In genomic region chr2:160619300-160619699, GRCm38 (mm10) we compare ENCODE assay signal across 10 mouse cellular contexts. TPM values are rescaled to one million over a fixed set of nuclear protein-coding genes. Genes with fewer than 3 reads are reported as not detected.
DNase-seq lines count a peak whose midpoint lies in the region; ATAC-seq lines count a peak whose summit lies in the region.
"Had no signal": no experiment of that assay in that cellular context is flagged by ENCODE, and none has a peak within 500 bp of the region (broad histone marks: within the 10 kb centered on the region; RNA-seq: fewer than 3 reads in every experiment).

No protein-coding gene starts in this region.

- no peak overlapping the region for H3K9ac ChIP-seq in lung, embryonic 16.5 days (ENCODE audit: low read length)
- no peak overlapping the region for H3K9ac ChIP-seq in embryonic facial prominence, embryonic 14.5 days (ENCODE audit: low read depth, low read length)
- H3K9ac ChIP-seq in intestine, embryonic 15.5 days, result no peak overlapping the region

- H3K4me3 ChIP-seq in lung, embryonic 16.5 days (ENCODE audit: low read length), result no peak overlapping the region
- H3K4me3 ChIP-seq in embryonic facial prominence, embryonic 14.5 days (ENCODE audit: low read depth, low read length), result no peak overlapping the region
- no peak overlapping the region for H3K4me3 ChIP-seq in intestine, embryonic 15.5 days (replicated peaks)
- H3K4me3 ChIP-seq in forebrain, embryonic 10.5 days, result no peak overlapping the region

- H3K27ac ChIP-seq in lung, embryonic 16.5 days (ENCODE audit: low read length), result peak overlapping the region; percentile 21; the same call in 1 of the 2 replicates
- H3K27ac ChIP-seq in embryonic facial prominence, embryonic 14.5 days (replicated peaks; ENCODE audit: low read depth, low read length), result peak overlapping the region; percentile 65; the same call in 1 of the 2 replicates
- no peak overlapping the region for H3K27ac ChIP-seq in intestine, embryonic 15.5 days
- H3K27ac ChIP-seq in forebrain, embryonic 10.5 days, result no peak overlapping the region

- 51% methylated on average over 5 of the region's 5 CpGs for WGBS in lung, embryonic 16.5 days
- 72% methylated on average over 5 of the region's 5 CpGs for WGBS in embryonic facial prominence, embryonic 14.5 days
- WGBS in intestine, embryonic 15.5 days, result 65% methylated on average over 5 of the region's 5 CpGs
- 91% methylated on average over 5 of the region's 5 CpGs for WGBS in forebrain, embryonic 10.5 days

- no peak overlapping the region for H3K4me2 ChIP-seq in lung, embryonic 16.5 days (ENCODE audit: low read depth, low read length)
- no peak overlapping the region for H3K4me2 ChIP-seq in embryonic facial prominence, embryonic 14.5 days (ENCODE audit: low read depth, low read length)
- no peak overlapping the region for H3K4me2 ChIP-seq in intestine, embryonic 15.5 days (replicated peaks)

- H3K27me3 ChIP-seq in lung, embryonic 16.5 days (ENCODE audit: control insufficient read depth, insufficient read depth, low read depth, low read length), result no peaks in the 10 kb centered on the region
- no peaks in the 10 kb centered on the region for H3K27me3 ChIP-seq in embryonic facial prominence, embryonic 14.5 days (replicated peaks; ENCODE audit: control insufficient read depth, insufficient read depth, low read length)
- no peaks in the 10 kb centered on the region for H3K27me3 ChIP-seq in intestine, embryonic 15.5 days (replicated peaks)
- no peaks in the 10 kb centered on the region for H3K27me3 ChIP-seq in forebrain, embryonic 10.5 days (ENCODE audit: poor library complexity, severe bottlenecking)

- intact Hi-C loops in left cerebral cortex, postnatal 25 days (cut with DNase I), result no loop called here

- no peaks in the 10 kb centered on the region for H3K36me3 ChIP-seq in lung, embryonic 16.5 days (ENCODE audit: control insufficient read depth, insufficient read depth, low read length)
- H3K36me3 ChIP-seq in embryonic facial prominence, embryonic 14.5 days (ENCODE audit: control insufficient read depth, insufficient read depth, low read length), result no peaks in the 10 kb centered on the region
- H3K36me3 ChIP-seq in intestine, embryonic 15.5 days, result no peaks in the 10 kb centered on the region
- no peaks in the 10 kb centered on the region for H3K36me3 ChIP-seq in forebrain, embryonic 10.5 days (replicated peaks)

- H3K9me3 ChIP-seq in lung, embryonic 16.5 days (ENCODE audit: control insufficient read depth, low read length), result no peaks in the 10 kb centered on the region
- H3K9me3 ChIP-seq in embryonic facial prominence, embryonic 14.5 days (ENCODE audit: control insufficient read depth, low read length), result 0 out of 2 replicates have a peak, but pooled peaks cover 5% of the 10 kb centered on the region
- no peaks in the 10 kb centered on the region for H3K9me3 ChIP-seq in intestine, embryonic 15.5 days
- H3K9me3 ChIP-seq in forebrain, embryonic 10.5 days, result no peaks in the 10 kb centered on the region

- no peak for DNase-seq in lung, postnatal 14 days
- no peak for DNase-seq in embryonic facial prominence, embryonic 14.5 days (ENCODE audit: low spot score)
- DNase-seq in left cerebral cortex, postnatal 25 days (ENCODE audit: low spot score in 2 of 2), result no peak
- no peak for DNase-seq in right cerebral cortex, postnatal 25 days
- no peak for DNase-seq in forebrain, embryonic 10.5 days (ENCODE audit: extremely low spot score, low spot score)
- DNase-seq: cerebellum, adult 9-10 months; thymus, postnatal 4 days had no signal

- ATAC-seq in lung, embryonic 16.5 days (ENCODE audit: low read depth), result no peak
- no peak for ATAC-seq in embryonic facial prominence, embryonic 14.5 days (ENCODE audit: low read depth)
- ATAC-seq in intestine, embryonic 15.5 days, result peak; percentile 54; the same call in 1 of the 2 replicates
- ATAC-seq in megakaryocyte progenitor cell, adult 5-6 weeks (replicated peaks; ENCODE audit: poor library complexity), result peak; percentile 86

- peaks cover 33% of the 10 kb centered on the region for H3K4me1 ChIP-seq in lung, embryonic 16.5 days (replicated peaks; ENCODE audit: control insufficient read depth, insufficient read depth, low read length)
- peaks cover 22% of the 10 kb centered on the region for H3K4me1 ChIP-seq in embryonic facial prominence, embryonic 14.5 days (ENCODE audit: control insufficient read depth, insufficient read depth, low read length)
- H3K4me1 ChIP-seq in intestine, embryonic 15.5 days (replicated peaks), result peaks cover 28% of the 10 kb centered on the region
- H3K4me1 ChIP-seq in forebrain, embryonic 10.5 days, result peaks cover 24% of the 10 kb centered on the region

RNA-seq across cellular contexts. Expression of gene Top1, which starts 26.4 kb away (rescaled TPM):
- 66.4 and 72.5 TPM in 2 replicates for polyA plus RNA-seq in lung, embryonic 16.5 days (2015; fragmentation: Nextera tagmentation; extraction: Ambion mirVana)
- 63.6 and 64.0 TPM in 2 replicates for polyA plus RNA-seq in embryonic facial prominence, embryonic 14.5 days (2014; fragmentation: Nextera tagmentation; extraction: Ambion mirVana)
- 61.5 and 65.3 TPM in 2 replicates for polyA plus RNA-seq in intestine, embryonic 15.5 days (2015; fragmentation: Nextera tagmentation; extraction: Ambion mirVana)
- 119 and 120 TPM in 2 replicates for total RNA-seq in megakaryocyte progenitor cell, adult 5-6 weeks (2015)
- total RNA-seq in megakaryocyte progenitor cell, adult 5-6 weeks (2017), result 149 and 151 TPM in 2 replicates
- 10 to 100 TPM; 83.0 to 85.7 TPM for total RNA-seq in left cerebral cortex, postnatal 25 days (2021)
- 113 and 118 TPM in 2 replicates for polyA plus RNA-seq in forebrain, embryonic 10.5 days (2016; fragmentation: Nextera tagmentation; extraction: Ambion mirVana)

Comparison
In these comparisons a context has a peak if more than half of its experiments do, and no peak if none do; other contexts are left out.
1. ATAC-seq: peak in intestine, embryonic 15.5 days (single experiment) and megakaryocyte progenitor cell, adult 5-6 weeks (single experiment); none in lung, embryonic 16.5 days (single experiment) and embryonic facial prominence, embryonic 14.5 days (single experiment).
2. H3K27ac ChIP-seq: peak in lung, embryonic 16.5 days (single experiment) and embryonic facial prominence, embryonic 14.5 days (single experiment); none in intestine, embryonic 15.5 days (single experiment) and forebrain, embryonic 10.5 days (single experiment).